Mouse (Mus musculus) liver, postnatal 0 days (tissue): ENCODE measurements at regions not wholly inside any gene's neighbourhood (a gene's known extent, or its start where the extent isn't known, plus 50 kb on each side); places are given as distances from the start of the nearest gene placed in this dataset.

Source experiments
- ATAC-seq: fragments of 200-750 bp; cut with Nextera tagmentation; 2 replicates; pipeline ENCODE4 v1.8.0; 2017; ENCODE audit warnings: mild to moderate bottlenecking, moderate library complexity
- DNase-seq: peaks from one replicate; pipeline ENCODE4 v3.0.0-alpha.2; 2016
- H3K27ac ChIP-seq: fragments of 300-500 bp; sonication (generic); 2 replicates; pipeline ENCODE4 v1.5.1; 2014; ENCODE audit warnings: antibody characterized with exemption, moderate library complexity, mild to moderate bottlenecking, low read depth
- H3K27me3 ChIP-seq: fragments of 300-500 bp; sonication (generic); 2 replicates; pipeline ENCODE4 v1.6.1; 2014; ENCODE audit warnings: low read length, control low read depth, mixed read lengths; ENCODE audit not compliant: insufficient read depth
- H3K36me3 ChIP-seq: fragments of 300-500 bp; sonication (generic); replicated peaks from 2 replicates; pipeline ENCODE4 v1.6.1; 2014; ENCODE audit warnings: mild to moderate bottlenecking, control low read depth, low read length, moderate library complexity, mixed read lengths; ENCODE audit not compliant: insufficient read depth
- H3K4me1 ChIP-seq: fragments of 300-500 bp; sonication (generic); 2 replicates; pipeline ENCODE4 v1.6.1; 2014; ENCODE audit warnings: antibody characterized with exemption, mild to moderate bottlenecking, control low read depth; ENCODE audit not compliant: insufficient read depth
- H3K4me2 ChIP-seq: fragments of 300-500 bp; sonication (generic); 2 replicates; pipeline ENCODE4 v1.6.1; 2014; ENCODE audit warnings: low read depth, mild to moderate bottlenecking, low read length, moderate library complexity, mixed read lengths
- H3K4me3 ChIP-seq: fragments of 300-500 bp; sonication (generic); 2 replicates; pipeline ENCODE4 v1.5.1; 2014; ENCODE audit warnings: low read depth, low read length
- H3K9ac ChIP-seq: fragments of 300-500 bp; sonication (generic); replicated peaks from 2 replicates; pipeline ENCODE4 v1.6.1; 2014; ENCODE audit warnings: mild to moderate bottlenecking, moderate library complexity
- H3K9me3 ChIP-seq: fragments of 300-500 bp; sonication (generic); 2 replicates; pipeline ENCODE4 v1.6.1; 2016; ENCODE audit warnings: mild to moderate bottlenecking, control low read depth, low read length, mixed read lengths
- CTCF ChIP-seq: sonication (generic); IDR thresholded peaks from 2 replicates; pipeline ENCODE4 v1.5.1; 2016; ENCODE audit warnings: antibody characterized with exemption, low read depth
- EP300 ChIP-seq: IDR thresholded peaks from 2 replicates; pipeline ENCODE4 v1.6.1; 2016; ENCODE audit warnings: antibody characterized with exemption, low read depth, mild to moderate bottlenecking
- WGBS: fragments of 180-500 bp; shearing (Covaris S2); extraction: QIAGEN DNeasy Blood & Tissue Kit; methylation state at CpG from one replicate; pipeline ENCODE4 v1.1.7; 2014; ENCODE audit not compliant: insufficient replicate concordance; 5-methylcytosine and 5-hydroxymethylcytosine counted together

DNA sequence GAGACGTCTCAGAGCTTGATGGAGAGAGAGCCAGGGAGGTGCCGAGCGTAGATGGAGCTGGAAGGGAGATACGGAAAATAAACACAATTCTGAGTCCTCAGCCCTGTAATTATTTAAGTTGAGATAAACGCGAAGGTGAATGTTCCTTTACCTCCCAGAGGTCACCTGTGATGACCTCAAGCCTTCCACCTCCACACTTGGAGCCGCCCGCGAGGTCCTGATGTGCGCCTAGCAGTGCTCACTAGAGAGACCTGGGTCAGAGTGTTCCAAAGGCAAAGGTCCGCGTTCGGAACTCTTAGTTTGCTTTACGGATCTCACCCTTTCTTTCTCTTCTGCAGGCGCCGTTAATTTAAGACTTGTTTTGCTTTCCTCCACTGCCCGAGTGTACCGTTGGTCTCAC is 117.0 kb upstream of the Krr1 start:
- no peak overlapping the region for H3K27ac ChIP-seq
- no peaks in the 10 kb centered on the region for H3K27me3 ChIP-seq
- WGBS, result 80% methylated on average over 18 of the region's 18 CpGs
- no peak overlapping the region for H3K4me2 ChIP-seq
- no peak for TF ChIP-seq EP300
- no peak for TF ChIP-seq CTCF
- no peak for ATAC-seq
- no peak overlapping the region for H3K4me3 ChIP-seq
- H3K9ac ChIP-seq, result no peak overlapping the region
- no peak for DNase-seq
- no peaks in the 10 kb centered on the region for H3K4me1 ChIP-seq
- H3K9me3 ChIP-seq, result no peaks in the 10 kb centered on the region
- H3K36me3 ChIP-seq, result no peaks in the 10 kb centered on the region

DNA sequence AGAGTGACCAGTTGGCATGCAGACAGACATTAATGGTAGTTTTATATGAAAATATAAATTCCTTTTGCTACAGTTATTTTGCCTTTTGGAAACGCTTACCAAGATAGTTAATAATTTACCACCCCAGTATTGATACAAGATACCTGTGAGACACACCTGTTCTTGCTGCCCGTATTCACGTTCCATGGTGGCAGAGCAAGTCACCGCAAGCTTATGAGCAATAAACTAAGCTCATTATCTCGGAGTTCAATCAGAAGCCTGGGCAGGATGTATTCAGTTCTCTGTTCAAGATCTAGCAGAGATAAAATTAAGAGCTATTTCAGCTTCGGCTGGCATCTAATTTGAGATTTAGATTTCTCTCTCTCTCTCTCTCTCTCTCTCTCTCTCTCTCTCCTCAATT is 114.1 kb upstream of the Krr1 start:
- Histone ChIP-seq H3K9ac (no peak overlapping the region), H3K27me3 (no peaks in the 10 kb centered on the region), H3K4me3 (no peak overlapping the region), H3K27ac (no peak overlapping the region), H3K4me2 (no peak overlapping the region), H3K9me3 (no peaks in the 10 kb centered on the region), H3K36me3 (no peaks in the 10 kb centered on the region), H3K4me1 (no peaks in the 10 kb centered on the region)
- 64% methylated on average over 6 of the region's 6 CpGs for WGBS
- ATAC-seq (no peak), DNase-seq (no peak)
- TF ChIP-seq EP300 (no peak), CTCF (no peak)

DNA sequence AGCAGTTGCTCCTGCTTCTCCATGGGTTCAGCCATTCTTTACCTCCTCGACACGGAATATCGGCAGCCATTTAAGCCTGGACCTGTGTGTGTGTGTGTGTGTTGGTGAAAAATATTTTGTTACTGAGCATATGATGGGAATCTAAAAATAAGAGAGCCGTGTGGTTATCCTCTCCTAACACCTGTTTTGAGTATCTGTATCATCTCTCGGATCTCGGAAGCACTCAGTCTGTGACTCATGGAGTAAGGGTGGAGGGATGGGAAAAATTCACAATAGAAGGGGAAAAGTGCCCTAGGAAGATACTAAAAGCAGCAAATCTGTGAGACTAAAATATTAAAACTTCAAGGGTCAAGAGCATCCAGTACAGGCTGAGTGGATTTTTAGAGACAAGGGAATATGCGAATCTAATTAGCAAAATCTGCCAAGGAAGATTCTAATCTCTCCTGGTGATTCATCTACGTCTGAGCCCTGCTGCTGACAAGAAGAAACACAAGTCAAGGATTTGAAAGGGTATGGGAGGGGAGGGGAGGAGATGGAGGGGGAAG is 107.1 kb upstream of the Krr1 start:
- H3K9me3 ChIP-seq, result no peaks in the 10 kb centered on the region
- H3K4me1 ChIP-seq, result no peaks in the 10 kb centered on the region
- no peak for TF ChIP-seq CTCF
- no peak for TF ChIP-seq EP300
- H3K4me3 ChIP-seq, result no peak overlapping the region
- no peaks in the 10 kb centered on the region for H3K27me3 ChIP-seq
- ATAC-seq (no peak), DNase-seq (no peak)
- H3K36me3 ChIP-seq, result no peaks in the 10 kb centered on the region
- H3K9ac ChIP-seq, result no peak overlapping the region
- no peak overlapping the region for H3K27ac ChIP-seq
- H3K4me2 ChIP-seq, result no peak overlapping the region
- WGBS, result 81% methylated on average over 8 of the region's 8 CpGs

DNA sequence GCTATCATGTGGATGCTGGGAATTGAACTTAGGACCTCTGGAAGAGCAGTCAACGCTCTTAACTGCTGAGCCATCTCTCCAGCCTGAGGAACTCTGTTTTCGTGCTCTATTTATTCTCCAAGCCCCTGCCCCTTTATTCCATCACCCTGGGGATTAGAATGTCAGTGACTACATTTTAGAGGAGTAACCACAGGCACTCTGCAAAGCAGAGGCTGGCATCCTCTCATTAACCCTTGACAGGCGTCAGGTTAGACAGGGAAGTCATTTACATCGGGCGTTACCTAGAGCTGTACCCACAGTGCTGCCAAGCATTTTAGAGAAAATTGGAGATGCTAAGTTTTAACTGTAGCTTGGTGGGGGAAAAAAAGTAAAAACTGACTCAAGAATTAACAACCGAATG is 105.4 kb upstream of the Krr1 start:
- Histone ChIP-seq H3K36me3 (no peaks in the 10 kb centered on the region), H3K9me3 (no peaks in the 10 kb centered on the region), H3K4me1 (no peaks in the 10 kb centered on the region), H3K27ac (no peak overlapping the region), H3K9ac (no peak overlapping the region), H3K27me3 (no peaks in the 10 kb centered on the region), H3K4me2 (no peak overlapping the region), H3K4me3 (no peak overlapping the region)
- 62% methylated on average over 6 of the region's 6 CpGs for WGBS
- DNase-seq, result no peak
- no peak for ATAC-seq
- no peak for TF ChIP-seq EP300
- no peak for TF ChIP-seq CTCF

DNA sequence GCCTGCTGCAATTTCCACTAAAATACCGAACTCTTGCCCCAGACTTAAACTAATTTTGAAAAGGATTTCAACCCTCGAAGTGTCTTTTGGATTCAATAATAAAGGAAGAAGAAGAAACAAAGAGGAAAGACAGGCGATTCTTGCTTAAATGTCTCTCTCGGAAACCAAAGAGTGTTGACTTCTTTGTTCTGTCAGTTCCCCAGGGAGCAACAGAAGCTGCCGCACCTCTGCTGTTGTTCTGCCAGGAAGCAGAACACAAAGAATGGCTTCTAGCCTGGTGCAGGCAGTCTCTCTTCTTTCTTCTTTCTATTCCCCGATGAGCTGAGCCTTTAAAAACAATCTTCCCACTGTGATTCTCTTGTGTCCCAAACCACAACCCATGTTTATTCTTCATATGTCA is 104.9 kb upstream of the Krr1 start:
- WGBS, result 38% methylated on average over 6 of the region's 6 CpGs
- Histone ChIP-seq H3K27ac (no peak overlapping the region), H3K9me3 (no peaks in the 10 kb centered on the region), H3K27me3 (no peaks in the 10 kb centered on the region), H3K4me1 (no peaks in the 10 kb centered on the region), H3K9ac (no peak overlapping the region), H3K4me3 (no peak overlapping the region), H3K36me3 (no peaks in the 10 kb centered on the region), H3K4me2 (no peak overlapping the region)
- DNase-seq (no peak), ATAC-seq (no peak)
- no peak for TF ChIP-seq CTCF
- TF ChIP-seq EP300, result no peak

DNA sequence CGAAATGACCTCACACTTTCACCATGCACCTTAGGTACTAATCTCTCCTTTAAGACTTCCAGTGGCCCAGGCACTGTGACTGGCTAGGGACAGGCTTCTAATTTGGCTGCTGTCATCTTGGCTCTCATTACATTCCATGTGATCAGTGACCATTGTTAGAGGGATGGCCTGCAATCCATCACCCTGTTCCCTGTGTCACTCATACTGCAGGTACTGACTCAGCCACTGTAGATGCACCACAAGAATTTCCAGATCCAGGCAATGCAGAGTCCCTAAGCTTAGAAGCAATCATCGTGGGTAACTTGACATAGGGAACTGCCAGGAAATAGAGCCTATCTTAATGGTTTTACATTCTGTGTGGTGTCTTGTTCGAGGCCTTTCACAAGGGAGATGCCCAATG is 92.1 kb upstream of the Krr1 start:
- TF ChIP-seq CTCF, result no peak
- no peak for TF ChIP-seq EP300
- ATAC-seq (no peak), DNase-seq (no peak)
- Histone ChIP-seq H3K9ac (no peak overlapping the region), H3K9me3 (no peaks in the 10 kb centered on the region), H3K4me3 (no peak overlapping the region), H3K4me2 (no peak overlapping the region), H3K27ac (no peak overlapping the region), H3K27me3 (no peaks in the 10 kb centered on the region), H3K4me1 (no peaks in the 10 kb centered on the region), H3K36me3 (no peaks in the 10 kb centered on the region)
- 66% methylated on average over 3 of the region's 3 CpGs for WGBS
